Mouse (Mus musculus): Measurements from ENCODE around the gene St3gal3.

St3gal3 gene

GRCm38 (mm10) chr4:118134485-118135365 lies at the start of gene St3gal3:
Gene St3gal3 (minus strand): TSS chr4:118134914.
- DNase-seq (ENCODE audit: low spot score): peak; percentile 98

DNA sequence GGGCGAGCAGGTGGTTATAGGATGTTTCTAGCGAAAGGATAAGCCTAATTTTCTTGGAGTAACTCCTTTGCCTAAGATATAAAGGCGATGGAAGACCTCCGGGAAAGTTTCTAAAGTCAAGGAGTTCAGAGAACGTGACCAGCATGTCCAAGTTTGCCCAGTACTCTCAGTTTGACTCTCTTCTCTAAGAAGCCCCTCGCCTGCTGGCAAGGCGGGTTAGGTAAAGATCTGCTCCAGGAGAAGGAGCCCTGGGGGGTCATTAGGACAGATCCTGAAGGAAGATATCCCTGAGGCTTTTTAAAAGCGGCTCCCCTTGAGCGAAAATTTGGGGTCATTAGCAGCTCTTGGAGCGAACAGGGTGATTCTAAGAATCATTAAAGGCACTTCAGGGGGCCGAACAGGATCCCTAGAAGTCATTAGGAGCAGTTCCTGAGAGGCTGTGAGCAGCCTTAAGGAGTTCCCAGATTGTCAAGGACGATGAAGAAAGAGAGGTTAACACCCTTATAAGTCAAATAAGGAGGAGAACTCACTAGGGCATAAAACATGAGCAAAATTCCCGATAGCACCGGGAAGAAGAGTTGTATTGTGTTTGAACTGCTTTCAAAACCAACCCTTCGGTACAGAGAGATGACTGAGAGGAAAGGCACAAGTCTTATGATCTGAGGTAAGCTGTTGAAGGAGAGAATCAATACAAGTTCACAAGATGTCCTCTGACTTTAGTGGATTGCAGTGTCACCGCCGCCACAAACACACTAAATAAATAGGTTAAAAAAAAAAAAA lies 45.8 kb upstream of the St3gal3 start:
- peak; percentile 17 for DNase-seq (ENCODE audit: low spot score)

DNA sequence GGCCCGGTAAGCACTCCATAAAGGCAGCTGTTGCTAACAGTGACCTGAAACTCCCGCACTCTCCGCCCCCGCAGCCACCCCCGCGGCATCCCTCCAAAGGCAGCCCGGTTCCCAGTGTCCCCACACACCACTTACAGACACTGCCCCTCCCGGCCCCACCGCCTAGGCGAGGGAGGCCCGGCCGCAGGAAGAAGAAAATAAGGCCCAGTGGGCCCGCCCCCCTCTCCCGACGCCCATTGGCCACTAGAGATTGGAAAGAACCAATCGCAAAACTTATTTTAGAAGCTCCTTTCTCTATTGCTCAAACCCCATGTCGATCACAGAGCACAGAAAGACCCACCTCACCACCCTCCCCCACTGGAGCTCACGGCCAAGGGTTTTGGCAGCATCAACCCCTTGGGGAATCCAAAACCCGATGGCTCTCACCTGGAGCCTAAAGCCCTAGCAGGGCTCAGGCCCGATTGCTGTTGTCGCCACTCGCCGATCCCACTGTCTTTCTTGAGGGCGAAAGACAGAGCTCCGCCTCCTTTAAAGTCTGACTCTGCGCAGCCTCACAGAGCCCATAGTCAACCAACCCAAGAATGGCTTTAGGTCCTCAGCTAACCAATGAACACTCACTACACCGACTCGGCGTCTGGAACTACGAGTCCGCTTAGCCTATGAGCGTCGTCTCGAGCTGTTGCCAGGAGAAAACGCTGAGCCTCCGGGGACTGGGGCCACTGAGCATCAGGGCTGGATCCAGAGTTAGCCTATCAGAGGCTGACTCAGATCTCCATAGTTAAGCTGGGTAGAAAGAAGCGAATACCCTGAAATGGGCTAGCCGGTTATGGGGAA lies 45.0 kb upstream of the St3gal3 start, which contains the start of gene Kdm4a:
Kdm4a (minus strand) TSS at position 577 of the 834 bp plus-strand sequence.
- peak; percentile 78 for DNase-seq (ENCODE audit: low spot score)

- DNase-seq (ENCODE audit: low spot score): no peak
Measured at GRCm38 (mm10) chr4:118178952-118179466, 44.3 kb upstream of the St3gal3 start.

DNA sequence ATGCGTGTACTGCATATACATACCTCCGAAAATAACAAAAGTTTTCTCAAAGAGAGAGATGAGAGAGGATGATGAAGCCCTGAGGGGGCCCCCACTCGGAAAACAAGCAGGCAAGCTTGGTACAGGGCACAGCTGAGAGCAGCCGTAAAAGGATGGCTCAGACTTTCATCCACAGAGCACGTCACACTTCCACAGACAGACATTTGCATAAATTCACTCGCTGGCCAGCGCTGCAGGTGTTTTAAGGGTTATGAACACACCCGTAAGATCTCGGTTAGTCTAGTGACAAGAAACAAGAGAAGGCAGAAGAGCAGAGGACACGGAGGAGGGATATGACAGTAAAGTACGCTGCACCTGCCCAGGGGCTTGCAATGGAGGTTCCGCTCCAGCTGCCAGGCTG lies 37.7 kb upstream of the St3gal3 start:
- DNase-seq (ENCODE audit: low spot score): no peak

DNA sequence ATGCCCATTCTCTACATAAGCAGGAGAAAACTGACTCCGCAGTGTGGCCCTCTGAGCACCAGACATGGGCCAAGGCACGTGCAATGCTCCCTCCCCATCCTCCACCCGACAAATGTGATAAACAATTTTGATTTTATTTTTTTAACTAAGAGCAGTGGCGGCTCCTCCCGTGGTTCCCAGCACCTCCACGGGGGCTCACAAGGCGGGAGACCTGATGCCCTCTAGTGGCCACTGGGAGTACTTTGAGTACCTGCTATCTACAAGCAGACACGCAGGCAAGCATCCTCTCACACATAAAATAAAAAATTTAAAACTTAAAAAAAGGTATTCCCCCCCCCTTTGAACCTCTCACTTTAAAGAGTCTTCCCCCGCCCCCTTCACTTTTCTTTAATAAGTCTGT lies 36.3 kb upstream of the St3gal3 start:
- DNase-seq (ENCODE audit: low spot score): no peak

GRCm38 (mm10) chr4:118162123-118162522 lies 27.4 kb upstream of the St3gal3 start:
- no peak for DNase-seq (ENCODE audit: low spot score)

GRCm38 (mm10) chr4:118157666-118158065 lies 23.0 kb upstream of the St3gal3 start:
- no peak for DNase-seq (ENCODE audit: low spot score)

DNA sequence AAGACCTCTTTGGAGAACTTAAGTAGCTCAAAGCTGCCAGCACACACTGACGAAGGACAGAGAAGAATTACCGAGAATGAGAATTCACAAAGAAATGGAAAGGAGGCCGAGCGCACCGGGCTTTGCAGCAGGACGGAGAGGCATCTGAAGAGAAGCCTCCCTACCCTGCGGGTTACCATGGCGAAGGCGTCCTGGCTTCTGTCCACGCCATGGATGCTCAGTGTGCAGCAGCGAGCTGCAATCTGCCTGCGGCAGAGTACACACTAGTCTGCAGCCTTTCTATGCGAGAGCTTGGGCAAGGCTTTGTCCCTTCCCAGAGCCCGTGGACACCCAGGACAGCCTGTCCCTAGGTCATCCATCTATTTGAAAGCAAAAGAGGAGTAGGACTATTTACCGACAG lies 21.8 kb upstream of the St3gal3 start:
- DNase-seq (ENCODE audit: low spot score): no peak

DNA sequence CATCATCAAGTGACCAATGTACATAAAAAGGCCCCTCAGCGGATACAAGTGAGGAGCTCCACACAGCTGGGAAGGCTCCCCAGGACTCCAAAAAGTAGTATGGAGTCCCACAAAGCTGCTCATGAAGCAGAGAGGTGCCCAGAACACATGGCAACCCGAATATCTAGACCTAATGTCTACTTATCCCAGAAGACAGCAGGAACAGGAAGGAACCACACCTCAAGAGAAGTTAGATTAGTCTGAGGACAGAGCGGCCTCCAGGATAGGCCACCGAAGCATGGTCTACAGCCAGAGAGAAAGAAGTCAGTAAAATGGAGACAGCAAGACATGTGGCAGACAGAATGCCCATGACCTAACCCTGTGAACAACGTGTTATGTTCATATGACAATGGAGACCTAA lies 20.2 kb upstream of the St3gal3 start:
- no peak for DNase-seq (ENCODE audit: low spot score)

- DNase-seq (ENCODE audit: low spot score): no peak
Measured at GRCm38 (mm10) chr4:118152020-118152785, 17.5 kb upstream of the St3gal3 start.

DNA sequence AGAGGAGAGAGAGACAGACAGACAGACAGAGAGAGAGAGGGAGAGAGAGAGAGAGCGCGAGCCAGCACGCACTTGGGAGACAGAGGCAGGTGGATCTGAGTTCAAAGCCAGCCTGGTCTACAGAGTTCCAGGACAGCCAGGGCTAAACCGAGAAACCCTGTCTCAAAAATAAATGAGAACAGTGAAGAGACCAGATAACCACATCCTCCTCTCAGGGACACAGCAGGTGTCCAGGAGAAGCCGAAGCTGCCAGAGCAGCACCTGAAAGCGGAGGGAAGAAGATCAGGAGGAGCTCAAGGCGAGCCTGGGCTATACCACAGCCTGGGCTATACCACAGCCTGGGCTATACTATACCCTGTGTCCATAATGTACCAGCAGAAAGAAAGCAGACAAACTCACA lies 16.1 kb upstream of the St3gal3 start:
- no peak for DNase-seq (ENCODE audit: low spot score)

- no peak for DNase-seq (ENCODE audit: low spot score)
Measured at GRCm38 (mm10) chr4:118149956-118150680, 15.4 kb upstream of the St3gal3 start.

- no peak for DNase-seq (ENCODE audit: low spot score)
Measured at GRCm38 (mm10) chr4:118149055-118149576, 14.4 kb upstream of the St3gal3 start.

- no peak for DNase-seq (ENCODE audit: low spot score)
Measured at GRCm38 (mm10) chr4:118148317-118148687, 13.6 kb upstream of the St3gal3 start.

- DNase-seq (ENCODE audit: low spot score): no peak
Measured at GRCm38 (mm10) chr4:118147547-118148316, 13.0 kb upstream of the St3gal3 start.

DNA sequence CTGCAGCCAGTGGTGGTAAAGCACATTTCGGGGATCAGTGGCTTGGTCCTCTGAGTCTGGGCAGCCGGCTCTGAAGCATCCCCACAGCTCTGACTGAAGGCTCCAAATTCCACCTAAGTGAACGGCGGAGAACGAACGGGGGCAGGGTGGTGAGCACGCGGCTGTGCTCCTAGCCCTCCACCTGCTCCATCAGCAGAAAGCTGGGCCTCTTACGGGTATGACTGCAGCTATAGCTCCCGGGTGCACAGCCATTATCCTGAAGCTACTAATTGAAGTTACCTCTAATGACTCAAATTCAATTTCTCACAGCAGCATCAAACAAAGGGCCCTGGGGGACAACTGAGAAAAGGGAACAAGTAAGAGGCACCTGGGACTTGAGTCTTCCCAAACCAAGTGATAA lies 12.4 kb upstream of the St3gal3 start:
- no peak for DNase-seq (ENCODE audit: low spot score)

- DNase-seq (ENCODE audit: low spot score): no peak
Measured at GRCm38 (mm10) chr4:118144324-118144723, 9.6 kb upstream of the St3gal3 start.

- no peak for DNase-seq (ENCODE audit: low spot score)
Measured at GRCm38 (mm10) chr4:118143679-118144078, 9.0 kb upstream of the St3gal3 start.

Data from ovary, postnatal 14 days (tissue).